Mouse (Mus musculus): ENCODE data around the gene Arl13b.

DNA sequence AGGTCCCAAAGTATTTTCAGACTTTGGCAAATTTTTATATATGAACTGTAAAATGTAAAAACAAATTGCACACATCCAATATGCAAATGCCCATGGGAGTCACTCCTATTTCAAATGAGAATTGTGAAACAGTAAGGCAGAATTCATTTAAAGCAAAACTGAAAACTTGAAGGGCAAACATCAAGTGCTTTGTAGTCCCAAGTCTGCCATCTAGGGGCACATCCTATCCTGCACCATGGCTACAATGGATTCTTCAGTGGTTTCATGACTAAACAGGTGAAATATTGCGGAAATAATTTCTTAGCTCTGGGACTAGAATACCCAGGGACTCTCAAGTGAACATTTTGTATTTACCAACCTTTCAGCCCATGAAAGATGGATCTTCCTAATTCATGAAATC, 11.2 kb upstream of the Arl13b start:
- peak; percentile 74 for TF ChIP-seq CTCF (IDR thresholded peaks at IDR 0.05)
- no peak for TF ChIP-seq POLR2A (IDR thresholded peaks at IDR 0.05; ENCODE audit: insufficient read depth, low read depth, low read length)
- no peak for TF ChIP-seq EP300 (IDR thresholded peaks at IDR 0.05; ENCODE audit: insufficient read depth, low read depth, low read length)

Data from heart, adult 2 months (tissue).